Mouse (Mus musculus) heart, adult 2 months (tissue): ENCODE data around the gene Mocs2. TPM values are rescaled to one million over a fixed set of nuclear protein-coding genes. Genes with fewer than 3 reads are reported as not detected.
A peak's percentile ranks its signal among the peaks of the same experiment; 100 is the strongest.

ENCODE experiments used
- DNase-seq, 2 experiments: peaks; one replicate each; pipeline ENCODE4 v3.0.0; 2021
- H3K27ac ChIP-seq: fragments of 200-600 bp; 2 replicates; pipeline ENCODE4 v1.8.1; 2022
- H3K27me3 ChIP-seq: fragments of 200-500 bp; 2 replicates; pipeline ENCODE4 v1.6.1; 2012; ENCODE audit warnings: mild to moderate bottlenecking, low read length, inconsistent platforms, mixed read lengths; ENCODE audit not compliant: control insufficient read depth, insufficient read depth
- H3K36me3 ChIP-seq: fragments of 200-500 bp; 2 replicates; pipeline ENCODE4 v1.6.1; 2012; ENCODE audit warnings: low read length, inconsistent platforms; ENCODE audit not compliant: control insufficient read depth, insufficient read depth
- H3K4me1 ChIP-seq: fragments of 200-500 bp; 2 replicates; pipeline ENCODE4 v1.6.1; 2011; ENCODE audit warnings: low read length; ENCODE audit not compliant: control insufficient read depth, insufficient read depth
- H3K4me3 ChIP-seq: fragments of 200-600 bp; 2 replicates; pipeline ENCODE4 v1.8.1; 2022
- H3K79me2 ChIP-seq: fragments of 200-500 bp; replicated peaks from 2 replicates; pipeline ENCODE4 v1.6.1; 2012; ENCODE audit warnings: mild to moderate bottlenecking, inconsistent platforms, low read length, moderate library complexity, mixed read lengths; ENCODE audit not compliant: control insufficient read depth, insufficient read depth
- H3K9ac ChIP-seq: fragments of 200-500 bp; 2 replicates; pipeline ENCODE4 v1.6.1; 2012; ENCODE audit warnings: low read depth, mild to moderate bottlenecking, control low read depth, inconsistent platforms, low read length, mixed read lengths
- CTCF ChIP-seq: fragments of 200-600 bp; IDR thresholded peaks from 2 replicates; pipeline ENCODE4 v1.8.1; 2022; ENCODE audit warnings: antibody characterized with exemption, mild to moderate bottlenecking, moderate library complexity
- EP300 ChIP-seq: fragments of 200-500 bp; IDR thresholded peaks from 2 replicates; pipeline ENCODE4 v1.6.1; 2011; ENCODE audit warnings: low read depth, low read length, control low read depth; ENCODE audit not compliant: insufficient read depth
- POLR2A ChIP-seq: fragments of 200-500 bp; IDR thresholded peaks from 2 replicates; pipeline ENCODE4 v1.6.1; 2011; ENCODE audit warnings: mild to moderate bottlenecking, low read depth, low read length, control low read depth; ENCODE audit not compliant: insufficient read depth
- WGBS: fragments of 180-500 bp; shearing (Covaris S2); methylation state at CpG from one replicate; pipeline ENCODE4 v1.1.7; 2018; 5-methylcytosine and 5-hydroxymethylcytosine counted together
- intact Hi-C: fragments of 180-260 bp; cut with DNase I; formaldehyde crosslinking; loops from one replicate; pipeline ENCODE4 v1.15.1; 2025
- polyA plus RNA-seq: library from polyadenylated mRNA; depleted of rRNA; stranded (reverse); fragments of >200 nt; gene quantifications from 2 replicates; pipeline ENCODE4 v1.2.3, GENCODE M21; 2012; rRNA removed
- total RNA-seq, 2 experiments: library from RNA; stranded (reverse); gene quantifications; 2 replicates each; pipeline ENCODE4 v1.2.3; 2021

The Mocs2 gene
- total and polyA plus RNA-seq, 3 experiments, result 17.1 to 32.5 (median 30.6) TPM

- Histone ChIP-seq H3K27ac (no peak overlapping the region), H3K27me3 (no peaks in the 10 kb centered on the region), H3K9ac (no peak overlapping the region), H3K36me3 (no peaks in the 10 kb centered on the region), H3K79me2 (no peaks in the 10 kb centered on the region; the same call in 1 of the 2 replicates), H3K4me3 (no peak overlapping the region), H3K4me1 (no peaks in the 10 kb centered on the region)
- TF ChIP-seq CTCF, result no peak
- no peak for TF ChIP-seq EP300
- TF ChIP-seq POLR2A, result no peak
- intact Hi-C loops, result no loop called here
- 34% methylated on average over 15 of the region's 15 CpGs for WGBS
- peak; percentile 37 to 38 for DNase-seq
These were observed 37.7 kb downstream of the Mocs2 start for GRCm38 (mm10) chr13:114855573-114856268.

- no peak overlapping the region for H3K9ac ChIP-seq
- 47% methylated on average over 7 of the region's 7 CpGs for WGBS
- no peaks in the 10 kb centered on the region; the same call in 1 of the 2 replicates for H3K79me2 ChIP-seq
- intact Hi-C loops, result no loop called here
- TF ChIP-seq EP300, result no peak
- H3K27ac ChIP-seq, result no peak overlapping the region
- no peaks in the 10 kb centered on the region for H3K27me3 ChIP-seq
- H3K4me3 ChIP-seq, result no peak overlapping the region
- no peaks in the 10 kb centered on the region for H3K4me1 ChIP-seq
- DNase-seq, result no peak
- no peaks in the 10 kb centered on the region for H3K36me3 ChIP-seq
These were observed 38.2 kb downstream of the Mocs2 start for GRCm38 (mm10) chr13:114856269-114856627.

DNA sequence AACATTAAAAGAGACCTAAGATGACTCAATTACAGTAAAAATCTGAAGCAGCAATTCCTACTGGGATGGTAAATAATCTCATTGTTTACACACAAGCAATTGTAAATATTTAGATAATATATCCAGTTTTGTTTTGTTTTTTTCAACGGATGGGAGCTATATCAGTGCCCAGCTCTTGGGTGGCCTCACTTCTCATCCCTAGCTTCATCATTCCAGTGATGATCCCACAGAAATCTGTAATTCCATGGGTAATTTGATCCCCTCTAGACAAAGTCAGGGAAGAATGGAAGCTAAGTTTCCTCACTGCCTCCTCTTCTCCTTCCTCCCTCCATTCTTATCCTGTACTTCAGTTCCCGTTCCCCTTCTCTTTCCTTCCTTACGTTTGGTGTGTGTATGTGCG, 39.5 kb downstream of the Mocs2 start:
- no peak overlapping the region for H3K27ac ChIP-seq
- no peaks in the 10 kb centered on the region for H3K36me3 ChIP-seq
- H3K9ac ChIP-seq, result no peak overlapping the region
- no peaks in the 10 kb centered on the region; the same call in 1 of the 2 replicates for H3K79me2 ChIP-seq
- no peak for TF ChIP-seq CTCF
- no peak for TF ChIP-seq POLR2A
- no peak for DNase-seq
- WGBS, result 91% methylated on average over 4 of the region's 4 CpGs
- H3K4me3 ChIP-seq, result no peak overlapping the region
- intact Hi-C loops, result no loop called here
- no peaks in the 10 kb centered on the region for H3K27me3 ChIP-seq
- H3K4me1 ChIP-seq, result no peaks in the 10 kb centered on the region

GRCm38 (mm10) chr13:114874738-114875137, 56.7 kb downstream of the Mocs2 start:
- no peaks in the 10 kb centered on the region for H3K36me3 ChIP-seq
- intact Hi-C loops, result no loop called here
- no peak overlapping the region for H3K27ac ChIP-seq
- no peak for DNase-seq
- H3K4me3 ChIP-seq, result no peak overlapping the region
- H3K79me2 ChIP-seq, result no peaks in the 10 kb centered on the region
- no peaks in the 10 kb centered on the region for H3K27me3 ChIP-seq
- H3K4me1 ChIP-seq, result no peaks in the 10 kb centered on the region
- no peak overlapping the region for H3K9ac ChIP-seq
- WGBS, result 92% methylated on average over 6 of the region's 6 CpGs
- TF ChIP-seq CTCF, result no peak
- TF ChIP-seq POLR2A, result no peak
- no peak for TF ChIP-seq EP300

DNA sequence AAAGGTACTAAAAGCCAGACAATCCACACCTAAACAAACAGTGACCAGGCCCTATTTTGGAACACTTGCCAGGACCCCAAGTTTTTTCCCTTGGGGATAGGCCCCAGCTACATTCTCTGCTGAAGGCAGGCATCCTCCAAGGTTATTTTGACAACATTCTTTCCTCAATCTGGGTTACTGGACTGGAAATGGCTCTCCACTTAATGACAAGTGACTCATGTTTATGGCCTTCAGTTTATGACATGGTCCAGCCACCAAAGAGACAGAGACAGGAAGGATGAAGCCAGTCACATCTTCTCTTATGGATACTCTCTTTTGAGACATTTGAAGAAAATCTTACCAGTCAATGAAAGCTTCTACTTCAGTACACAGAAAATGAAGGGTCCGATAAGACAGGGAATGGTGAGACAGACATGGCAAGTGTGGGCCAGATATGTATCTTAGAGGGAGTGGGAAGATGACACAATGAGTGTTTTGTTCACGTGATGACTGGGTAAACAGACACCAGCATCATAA, 58.0 kb downstream of the Mocs2 start:
- no peak for DNase-seq
- Histone ChIP-seq H3K27ac (no peak overlapping the region), H3K36me3 (no peaks in the 10 kb centered on the region), H3K4me1 (no peaks in the 10 kb centered on the region), H3K9ac (no peak overlapping the region), H3K4me3 (no peak overlapping the region), H3K79me2 (no peaks in the 10 kb centered on the region), H3K27me3 (no peaks in the 10 kb centered on the region)
- no peak for TF ChIP-seq CTCF
- TF ChIP-seq EP300, result no peak
- no peak for TF ChIP-seq POLR2A
- 84% methylated on average over 2 of the region's 2 CpGs for WGBS
- intact Hi-C loops, result no loop called here

GRCm38 (mm10) chr13:114878667-114879066, 60.6 kb downstream of the Mocs2 start:
- Histone ChIP-seq H3K27ac (no peak overlapping the region), H3K79me2 (no peaks in the 10 kb centered on the region), H3K36me3 (no peaks in the 10 kb centered on the region), H3K27me3 (no peaks in the 10 kb centered on the region), H3K4me1 (no peaks in the 10 kb centered on the region), H3K4me3 (no peak overlapping the region), H3K9ac (no peak overlapping the region)
- 70% methylated on average over 11 of the region's 11 CpGs for WGBS
- no peak for DNase-seq
- intact Hi-C loops, result no loop called here
- TF ChIP-seq CTCF (no peak), POLR2A (no peak), EP300 (no peak)

Other genes with a start within 250 kb of the Mocs2 start
- gene Itga2, start 113.9 kb downstream of the Mocs2 start, total RNA-seq, result 1 to 10 TPM; 1.3 TPM
- gene Itga2, start 113.9 kb downstream of the Mocs2 start, polyA plus RNA-seq, result 0.21 and 0.29 TPM in 2 replicates